Mouse (Mus musculus) adrenal gland, postnatal 0 days (tissue): ENCODE results near the gene Tmed8. TPM values are rescaled to one million over a fixed set of nuclear protein-coding genes. Genes with fewer than 3 reads are reported as not detected.

Experiments
- polyA plus RNA-seq: library from polyadenylated mRNA; unstranded; fragments of >200 nt; fragmentation: Nextera tagmentation; extraction: Ambion mirVana; gene quantifications from 2 replicates; pipeline ENCODE4 v1.2.1, GENCODE M21; 2015

Gene Tmed8
- 1.7 and 2.3 TPM in 2 replicates for polyA plus RNA-seq

DNA sequence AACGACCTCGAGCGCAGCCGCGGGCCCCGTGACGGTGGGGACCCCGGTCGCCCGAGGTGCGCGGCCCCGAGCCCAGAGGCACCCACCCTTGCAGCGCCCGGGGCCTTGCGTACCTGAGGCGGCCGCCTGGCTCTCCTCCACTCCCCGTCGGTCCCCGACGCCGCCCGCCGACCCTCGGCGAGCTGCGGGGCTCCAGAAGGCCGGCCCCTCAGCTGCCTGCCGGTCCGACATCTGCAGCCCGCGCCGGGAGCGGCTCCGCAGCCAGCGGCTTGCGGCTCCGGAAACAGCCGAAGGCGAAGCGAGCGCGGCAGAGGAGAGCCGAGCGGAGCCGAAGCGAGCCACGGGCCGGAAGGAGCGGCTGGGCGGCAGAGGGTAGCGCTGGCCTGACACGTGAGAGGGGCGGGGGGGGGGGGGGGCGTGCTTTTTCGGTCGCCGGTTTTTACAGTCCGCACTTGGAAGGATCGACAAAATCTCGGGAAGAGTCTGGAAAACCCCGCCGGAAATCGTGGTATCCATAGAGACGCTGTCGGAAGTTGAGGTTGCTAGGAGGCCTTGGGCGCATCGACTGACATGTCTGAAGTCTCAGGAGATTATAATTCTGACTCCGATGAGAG is at the start of gene Tmed8:
Gene Tmed8 (minus strand): TSS at position 482 of the 614 bp plus-strand sequence.

DNA sequence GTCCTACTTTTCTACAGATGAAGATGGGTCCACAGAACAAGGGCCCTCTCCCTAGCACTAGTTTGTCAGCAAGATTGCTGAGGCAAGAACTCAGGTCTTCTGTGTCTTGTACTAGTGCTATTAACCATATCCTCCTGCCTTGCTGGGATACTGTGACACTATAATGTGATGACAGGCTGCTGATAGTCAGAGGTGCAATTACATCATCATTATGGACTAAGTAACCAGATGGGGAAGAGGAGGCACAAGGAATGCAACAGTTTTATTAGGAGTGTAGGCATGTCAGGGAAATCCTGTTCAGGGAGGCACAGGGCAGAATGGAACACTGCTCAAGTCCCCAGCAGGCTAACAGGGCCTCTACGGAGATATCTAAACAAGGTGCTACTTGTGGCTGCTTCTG is 38.4 kb upstream of the Tmed8 start, which contains the start of gene Noxred1:
Gene Noxred1 (minus strand): TSS at position 101 of the 400 bp plus-strand sequence.

DNA sequence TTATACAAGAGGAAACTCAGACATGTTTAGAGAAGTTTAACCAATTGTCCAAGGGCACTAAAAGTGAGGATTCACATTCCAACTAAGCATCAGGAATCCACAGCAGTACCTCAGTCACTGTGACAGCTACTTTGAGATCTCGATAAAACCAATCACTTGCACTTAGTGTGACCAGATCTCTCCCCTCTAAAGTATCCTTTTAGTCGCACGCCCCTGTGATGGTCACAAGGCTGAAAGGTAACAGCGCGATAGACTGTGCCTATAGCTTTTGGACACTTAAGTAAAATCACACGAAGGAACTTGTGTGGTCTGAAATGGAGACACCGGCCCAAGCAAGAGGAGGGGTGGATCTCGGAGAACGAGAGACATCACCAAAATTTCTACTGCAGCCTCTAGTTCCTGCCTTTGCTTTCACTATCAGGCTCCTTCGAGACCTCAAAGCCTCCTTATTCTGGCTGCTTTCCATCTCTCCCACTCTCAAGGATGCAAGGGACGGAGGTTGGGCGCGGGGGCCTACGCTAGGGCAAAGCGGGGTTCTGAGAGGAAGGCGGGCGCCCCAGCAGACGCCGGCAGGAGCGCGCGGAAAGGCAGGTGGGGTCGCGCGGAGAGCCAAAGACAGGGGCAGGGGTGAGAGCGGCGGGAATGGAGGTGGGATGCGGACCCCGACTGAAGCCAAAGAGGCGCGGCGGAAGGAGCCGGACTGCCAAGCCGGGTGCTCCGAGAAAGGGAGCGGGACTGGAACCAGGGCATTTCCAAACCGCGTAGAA is 865 bp downstream of the Tmed8 start, which contains the start of gene Samd15:
Gene Samd15 (plus strand): TSS at position 518 of the 767 bp plus-strand sequence.

DNA sequence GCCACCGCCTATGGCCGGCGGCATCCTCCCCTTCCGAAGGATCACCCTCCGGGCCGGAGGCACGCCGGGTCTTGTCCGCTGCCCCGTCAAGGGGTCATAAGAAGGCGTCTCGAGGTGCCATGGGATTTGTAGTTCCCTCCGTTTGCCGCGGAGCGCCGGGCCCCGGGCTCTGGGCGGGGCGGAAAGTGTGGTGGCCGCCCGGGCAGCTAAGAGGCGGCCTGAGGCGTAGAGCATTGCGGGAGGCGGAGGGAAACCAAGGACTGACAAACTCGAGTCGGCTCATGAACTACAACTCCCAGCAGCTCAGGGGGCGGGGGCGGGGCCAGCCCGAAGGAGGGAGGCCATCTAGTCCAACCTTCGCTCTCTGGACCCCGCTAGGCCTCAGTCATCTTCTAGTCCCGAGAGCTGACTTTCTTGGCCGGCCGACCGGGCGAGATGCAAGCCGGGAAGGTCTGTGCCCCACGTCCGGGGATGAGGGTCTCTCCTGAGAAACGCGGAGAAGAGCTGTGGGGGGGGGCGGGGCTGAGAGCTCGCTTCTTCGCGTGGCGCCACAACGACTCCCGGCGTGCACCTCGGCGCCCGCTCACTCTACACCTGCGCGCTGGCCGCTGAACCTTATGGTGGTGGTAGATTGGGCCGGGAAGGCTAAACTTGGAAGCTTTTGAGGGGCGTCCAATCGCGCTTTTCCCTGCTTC is 52.7 kb downstream of the Tmed8 start, which contains the start of gene Pomt2:
Gene Pomt2 (minus strand): TSS at position 574 of the 695 bp plus-strand sequence.

DNA sequence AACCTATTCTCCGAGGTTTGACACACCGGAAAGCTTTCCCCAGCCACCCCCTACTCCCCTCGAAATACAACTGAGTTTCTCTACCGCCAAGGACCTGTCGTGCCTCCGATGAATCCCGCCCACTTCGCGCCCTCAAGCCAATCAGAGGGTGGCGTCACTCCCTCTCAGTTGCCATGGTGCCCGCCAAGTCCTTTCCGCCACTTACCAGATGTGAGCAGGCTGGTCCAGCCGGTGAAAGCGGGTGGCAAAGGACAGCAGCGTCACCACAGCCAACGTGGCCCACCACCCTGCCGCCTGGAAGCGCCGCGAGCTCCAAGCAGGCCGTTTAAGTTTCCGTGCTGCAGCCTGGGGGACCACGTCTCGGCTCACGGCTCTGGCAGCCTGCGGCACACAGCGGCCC is 53.3 kb downstream of the Tmed8 start, which contains the start of gene Gstz1:
Gene Gstz1 (plus strand): TSS at position 200 of the 400 bp plus-strand sequence.

Other genes starting within 250 kb of the Tmed8 start
- gene Zdhhc22, start 210.0 kb downstream of the Tmed8 start, polyA plus RNA-seq = 0.36 and 1.3 TPM in 2 replicates
- gene Tmem63c, start 179.1 kb downstream of the Tmed8 start, polyA plus RNA-seq = 0.22 and 1.1 TPM in 2 replicates
- 0.69 and 2.6 TPM in 2 replicates for gene Ngb, start 97.9 kb downstream of the Tmed8 start, polyA plus RNA-seq
- 45.8 and 50.3 TPM in 2 replicates for gene Gstz1, start 53.3 kb downstream of the Tmed8 start, polyA plus RNA-seq
- 7.8 and 8.8 TPM in 2 replicates for gene Pomt2, start 52.5 kb downstream of the Tmed8 start, polyA plus RNA-seq
- 8.1 and 10.1 TPM in 2 replicates for gene Samd15, start 731 bp downstream of the Tmed8 start, polyA plus RNA-seq
- gene Noxred1, start 38.3 kb upstream of the Tmed8 start, polyA plus RNA-seq = 0.21 TPM in 1 of 2 replicates, not detected in the other
- 25.7 and 28.9 TPM in 2 replicates for gene Vipas39, start 65.8 kb upstream of the Tmed8 start, polyA plus RNA-seq
- gene Ahsa1, start 66.0 kb upstream of the Tmed8 start, polyA plus RNA-seq = 103 and 140 TPM in 2 replicates
- 0.65 and 0.66 TPM in 2 replicates for gene Ism2, start 99.3 kb upstream of the Tmed8 start, polyA plus RNA-seq
- gene Sptlc2, start 187.9 kb upstream of the Tmed8 start, polyA plus RNA-seq = 122 and 210 TPM in 2 replicates
- gene Slirp, start 243.4 kb upstream of the Tmed8 start, polyA plus RNA-seq = 540 and 1,068 TPM in 2 replicates
- gene Alkbh1, start 243.6 kb upstream of the Tmed8 start, polyA plus RNA-seq = 15.7 and 29.8 TPM in 2 replicates